Mouse (Mus musculus): Measurements from ENCODE around the gene Slc26a8.

The Slc26a8 gene

DNA sequence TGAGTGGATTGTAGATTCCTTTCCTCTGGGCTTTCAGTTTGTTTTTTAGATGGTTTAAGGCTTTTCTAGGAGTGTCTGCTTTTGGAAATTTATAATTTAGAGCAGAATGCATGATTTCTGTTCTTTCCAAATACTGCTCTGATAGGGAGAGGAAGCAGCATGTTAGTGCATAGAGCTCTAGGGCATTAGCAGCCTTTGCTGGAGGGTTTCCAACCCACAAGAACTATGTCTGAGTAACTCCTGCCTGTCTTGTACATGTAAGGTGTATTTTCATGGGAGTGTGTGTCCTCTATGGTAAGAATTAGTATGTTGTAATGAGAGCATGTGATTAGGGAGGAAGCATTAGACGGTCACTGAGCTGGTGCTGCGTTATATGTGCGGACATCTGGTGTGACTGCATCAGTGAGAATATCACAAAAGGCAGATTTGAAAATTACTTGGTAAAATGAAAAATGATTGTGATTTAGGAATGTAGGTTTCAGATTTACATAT lies 17.1 kb upstream of the Slc26a8 start:
- TF ChIP-seq GATA4 (IDR thresholded peaks at IDR 0.05; ENCODE audit: insufficient replicate concordance, low read length) = no peak

DNA sequence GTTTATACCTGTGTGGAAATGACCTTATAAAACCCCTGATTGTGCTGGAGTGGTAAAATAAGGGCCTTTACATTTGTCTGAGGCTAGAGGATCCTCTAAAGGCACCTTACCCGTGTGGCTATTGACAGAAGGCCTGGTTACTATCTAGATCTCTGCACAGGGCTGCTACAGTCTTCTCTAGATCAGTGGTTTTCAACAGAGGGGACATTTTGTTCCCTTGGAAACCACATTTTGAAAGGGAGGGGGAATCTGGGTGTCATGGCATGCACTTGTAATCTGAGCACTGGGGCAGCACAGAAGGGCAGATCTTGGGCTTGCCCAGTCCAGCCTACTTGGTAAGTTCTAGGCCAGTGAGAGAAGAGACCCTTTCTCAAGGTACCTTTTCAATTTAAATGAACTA lies 16.7 kb upstream of the Slc26a8 start:
- TF ChIP-seq GATA4 (IDR thresholded peaks at IDR 0.05; ENCODE audit: insufficient replicate concordance, low read length) = no peak

DNA sequence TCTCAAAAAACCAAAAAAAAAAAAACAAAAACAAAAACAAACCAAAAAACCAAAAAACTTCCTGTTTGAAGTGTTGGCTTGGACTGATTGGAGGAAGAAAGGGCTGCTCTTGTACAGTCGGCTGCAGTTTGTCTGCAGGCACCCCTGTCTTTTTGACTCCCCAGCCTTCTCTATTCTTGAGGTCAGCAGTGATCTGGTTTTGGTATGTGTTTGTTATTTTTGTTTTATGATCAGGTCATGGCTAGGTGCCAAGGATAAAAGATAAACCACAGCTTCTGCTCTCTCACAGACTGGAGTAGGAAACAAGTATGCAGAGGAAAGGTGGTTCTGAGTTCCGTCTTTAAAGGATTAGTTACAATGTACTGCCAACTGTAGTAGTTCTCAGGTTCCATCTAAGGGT lies 12.6 kb upstream of the Slc26a8 start:
- TF ChIP-seq GATA4 (IDR thresholded peaks at IDR 0.05; ENCODE audit: insufficient replicate concordance, low read length) = no peak

- no peak for TF ChIP-seq GATA4 (IDR thresholded peaks at IDR 0.05; ENCODE audit: insufficient replicate concordance, low read length)
Observed at GRCm38 (mm10) chr17:28701737-28702136, 11.7 kb upstream of the Slc26a8 start.

DNA sequence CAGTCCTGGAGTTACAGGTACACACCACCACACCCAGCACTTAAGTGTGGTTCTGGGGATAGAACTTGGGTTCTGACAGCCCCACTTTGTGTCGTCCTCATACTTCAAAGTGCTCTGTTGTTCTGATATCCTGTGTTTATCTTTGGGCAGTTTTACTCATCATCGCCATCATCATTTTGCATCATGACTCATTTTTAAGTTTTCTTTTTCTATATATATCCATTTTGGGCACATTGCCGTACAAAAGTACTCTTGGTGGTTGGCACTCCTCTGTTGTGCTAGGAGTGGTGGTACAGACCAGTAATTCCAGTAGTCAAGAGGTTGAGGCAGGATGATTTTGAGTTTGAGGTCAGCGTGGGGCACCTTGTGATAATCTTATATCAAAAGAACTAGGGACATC lies 11.1 kb upstream of the Slc26a8 start:
- TF ChIP-seq GATA4 (IDR thresholded peaks at IDR 0.05; ENCODE audit: insufficient replicate concordance, low read length) = no peak

GRCm38 (mm10) chr17:28699789-28700188 lies 9.8 kb upstream of the Slc26a8 start:
- no peak for TF ChIP-seq GATA4 (IDR thresholded peaks at IDR 0.05; ENCODE audit: insufficient replicate concordance, low read length)

- TF ChIP-seq GATA4 (IDR thresholded peaks at IDR 0.05; ENCODE audit: insufficient replicate concordance, low read length) = peak; percentile 62
Observed at GRCm38 (mm10) chr17:28698672-28699071, 8.6 kb upstream of the Slc26a8 start.

DNA sequence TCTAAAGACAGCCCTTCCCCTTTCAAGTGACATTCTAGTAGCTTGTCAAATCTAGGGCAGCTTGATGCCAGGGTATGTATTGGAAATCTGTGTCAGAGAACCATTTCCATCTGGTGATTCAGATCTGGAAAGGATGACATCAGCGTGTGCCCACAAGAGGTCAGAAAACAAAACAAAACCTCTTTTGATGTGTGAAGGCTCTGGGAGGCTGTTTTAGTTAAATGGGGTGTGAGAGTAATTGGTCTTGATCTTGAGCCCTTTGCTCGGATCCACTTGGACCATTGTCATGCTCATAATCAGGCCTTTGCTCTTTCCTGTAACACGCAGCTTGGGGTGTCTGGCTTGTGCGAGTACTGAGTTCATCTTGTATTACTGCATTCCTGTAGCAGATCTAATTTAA lies 8.2 kb upstream of the Slc26a8 start:
- TF ChIP-seq GATA4 (IDR thresholded peaks at IDR 0.05; ENCODE audit: insufficient replicate concordance, low read length) = no peak

DNA sequence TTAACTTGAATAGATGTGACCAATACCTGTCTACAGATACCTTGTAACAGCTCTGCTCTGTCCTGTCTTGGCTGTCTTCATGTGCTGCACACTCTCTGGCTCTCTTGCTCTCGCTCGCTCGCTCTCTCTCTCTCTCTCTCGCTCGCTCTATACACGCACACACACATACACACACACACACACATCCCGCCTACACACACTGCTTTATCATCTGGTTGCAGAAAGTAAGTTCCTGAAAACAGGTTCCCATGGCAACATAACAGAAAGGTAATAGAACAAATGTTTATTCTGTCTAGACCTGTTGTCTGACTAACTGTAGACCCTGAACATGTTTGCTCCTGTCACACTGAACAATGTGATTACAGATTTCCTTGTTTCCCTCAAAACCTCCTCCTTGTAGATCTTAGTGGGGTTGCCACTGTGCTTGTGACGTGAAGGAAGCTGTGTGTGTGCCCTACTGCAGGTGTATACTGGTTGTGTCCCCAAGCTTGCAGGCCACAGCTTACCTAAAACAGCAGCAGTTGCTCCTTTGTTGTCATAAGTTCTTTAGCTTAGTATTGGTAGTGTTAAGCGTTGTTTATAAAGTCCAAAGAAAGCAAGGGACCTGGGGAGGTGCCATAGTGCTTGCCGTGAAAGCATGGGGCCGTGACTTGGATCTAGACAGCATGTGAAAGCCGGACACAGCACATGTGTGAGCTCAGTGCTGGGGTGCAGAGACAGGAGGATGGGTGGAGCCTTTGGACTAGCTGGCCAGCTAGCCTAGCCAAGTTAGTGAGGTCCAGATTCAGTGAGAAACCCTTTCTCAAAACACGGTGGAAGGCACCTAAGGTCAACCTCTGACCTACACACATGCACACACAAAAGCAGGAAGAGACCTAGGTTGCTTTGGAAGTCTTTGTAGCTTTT lies 7.5 kb upstream of the Slc26a8 start:
- TF ChIP-seq GATA4 (IDR thresholded peaks at IDR 0.05; ENCODE audit: insufficient replicate concordance, low read length) = no peak

- no peak for TF ChIP-seq GATA4 (IDR thresholded peaks at IDR 0.05; ENCODE audit: insufficient replicate concordance, low read length)
Observed at GRCm38 (mm10) chr17:28696641-28697040, 6.6 kb upstream of the Slc26a8 start.

DNA sequence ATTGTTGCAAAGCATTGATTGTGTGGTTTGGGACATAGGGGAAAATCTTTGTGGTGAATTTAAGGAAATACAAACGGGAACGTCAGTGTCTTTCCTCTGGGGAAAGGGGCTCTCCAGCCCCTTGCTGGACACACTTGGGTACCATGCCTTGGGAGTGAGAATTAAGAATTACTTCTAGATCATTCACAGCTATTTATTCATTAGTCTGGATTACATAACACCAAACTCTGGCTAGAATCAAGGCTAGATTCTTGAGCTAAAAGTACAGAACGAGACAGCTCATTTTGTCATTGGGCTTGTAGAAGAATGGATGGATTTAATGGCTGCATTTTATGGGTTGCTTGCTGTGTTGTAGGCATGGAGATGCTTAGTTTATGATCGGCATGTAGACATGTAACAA lies 4.8 kb upstream of the Slc26a8 start:
- TF ChIP-seq GATA4 (IDR thresholded peaks at IDR 0.05; ENCODE audit: insufficient replicate concordance, low read length) = no peak

DNA sequence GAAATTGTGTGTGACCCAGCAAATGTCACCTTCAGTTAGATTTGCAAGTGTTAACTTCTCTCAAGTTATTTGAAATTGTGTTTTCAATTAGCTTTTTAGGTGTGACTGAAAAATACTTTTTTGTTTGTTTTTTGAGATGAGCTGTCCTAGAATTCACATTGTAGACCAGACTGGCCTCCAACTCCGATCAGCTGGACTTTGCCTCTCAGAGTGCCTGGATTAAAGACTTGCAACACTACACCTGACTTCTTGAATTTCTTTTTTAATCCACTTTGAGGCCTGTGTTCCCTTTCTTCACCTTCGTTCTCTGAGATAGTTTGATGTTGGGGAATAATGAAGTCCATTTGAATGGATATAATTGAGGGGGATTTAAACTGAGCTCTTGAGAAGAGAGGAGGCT lies 4.0 kb upstream of the Slc26a8 start:
- TF ChIP-seq GATA4 (IDR thresholded peaks at IDR 0.05; ENCODE audit: insufficient replicate concordance, low read length) = no peak

DNA sequence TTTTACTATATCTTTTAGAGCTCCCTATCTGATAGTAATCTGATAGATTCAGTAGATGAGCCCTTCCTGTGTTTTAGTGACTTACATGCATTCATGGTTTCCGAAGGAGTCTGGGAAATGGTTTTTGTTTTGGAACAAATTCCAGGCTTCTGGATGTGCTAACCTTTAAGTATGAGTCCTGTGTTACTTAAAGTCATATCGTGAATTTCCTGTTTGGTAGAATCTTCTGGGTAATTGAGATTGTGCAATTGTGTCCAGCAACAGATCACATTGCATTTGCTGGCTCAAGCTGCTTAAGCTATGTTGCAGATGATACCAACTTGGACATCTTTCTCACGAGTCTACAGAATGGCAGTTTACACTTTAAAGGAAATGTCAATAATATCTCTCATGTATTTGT lies 3.1 kb upstream of the Slc26a8 start:
- TF ChIP-seq GATA4 (IDR thresholded peaks at IDR 0.05; ENCODE audit: insufficient replicate concordance, low read length) = no peak

DNA sequence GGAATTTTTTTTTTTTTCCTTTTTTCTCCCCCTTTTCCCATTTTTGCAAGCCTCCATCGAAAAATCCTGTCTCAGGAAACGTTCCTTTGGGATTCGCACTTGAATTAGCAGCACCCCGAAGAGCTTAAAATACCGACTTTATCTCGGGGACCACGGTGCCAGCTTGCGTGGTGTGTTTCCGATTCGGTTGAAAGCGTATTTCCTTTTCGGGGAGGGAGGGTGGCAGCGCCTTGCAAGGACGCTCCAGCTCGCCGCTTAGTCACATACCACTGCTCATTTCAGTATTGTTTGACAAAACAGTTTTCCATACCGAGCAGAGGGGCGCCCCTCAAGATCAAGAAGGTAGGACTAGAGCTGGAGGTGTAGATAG lies 2.3 kb upstream of the Slc26a8 start:
- TF ChIP-seq GATA4 (IDR thresholded peaks at IDR 0.05; ENCODE audit: insufficient replicate concordance, low read length) = peak; percentile 36; the same call in 1 of the 2 replicates

GRCm38 (mm10) chr17:28691687-28692340 lies 1.8 kb upstream of the Slc26a8 start:
- no peak for TF ChIP-seq GATA4 (IDR thresholded peaks at IDR 0.05; ENCODE audit: insufficient replicate concordance, low read length)
